Mouse (Mus musculus) heart, postnatal 0 days (tissue): ENCODE data around the gene Olfr453. TPM values are rescaled to one million over a fixed set of nuclear protein-coding genes. Genes with fewer than 3 reads are reported as not detected.

Experiments
- ATAC-seq: fragments of 200-750 bp; cut with Nextera tagmentation; 2 replicates; pipeline ENCODE4 v1.8.0; 2017; ENCODE audit warnings: low read depth, moderate number of reproducible peaks, moderate library complexity; ENCODE audit not compliant: insufficient read depth
- DNase-seq: peaks from one replicate; pipeline ENCODE4 v3.0.0-alpha.2; 2016; ENCODE audit warnings: low spot score
- H3K27ac ChIP-seq: fragments of 300-500 bp; sonication (generic); 2 replicates; pipeline ENCODE4 v1.5.1; 2014; ENCODE audit warnings: low read depth, mild to moderate bottlenecking
- H3K27me3 ChIP-seq: fragments of 300-500 bp; sonication (generic); 2 replicates; pipeline ENCODE4 v1.6.1; 2014; ENCODE audit warnings: low read length, mixed read lengths; ENCODE audit not compliant: control insufficient read depth, insufficient read depth
- H3K36me3 ChIP-seq: fragments of 300-500 bp; sonication (generic); replicated peaks from 2 replicates; pipeline ENCODE4 v1.6.1; 2014; ENCODE audit warnings: low read length, mixed read lengths; ENCODE audit not compliant: control insufficient read depth, insufficient read depth
- H3K4me1 ChIP-seq: fragments of 300-500 bp; sonication (generic); 2 replicates; pipeline ENCODE4 v1.6.1; 2014; ENCODE audit warnings: antibody characterized with exemption; ENCODE audit not compliant: control insufficient read depth, insufficient read depth
- H3K4me2 ChIP-seq: fragments of 300-500 bp; sonication (generic); 2 replicates; pipeline ENCODE4 v1.6.1; 2014; ENCODE audit warnings: low read depth, mild to moderate bottlenecking, low read length, moderate library complexity
- H3K4me3 ChIP-seq: fragments of 300-500 bp; sonication (generic); 2 replicates; pipeline ENCODE4 v1.5.1; 2014; ENCODE audit warnings: low read depth, low read length
- H3K9ac ChIP-seq: fragments of 300-500 bp; sonication (generic); replicated peaks from 2 replicates; pipeline ENCODE4 v1.6.1; 2014; ENCODE audit warnings: low read depth, low read length, mixed read lengths
- H3K9me3 ChIP-seq: fragments of 300-500 bp; sonication (generic); replicated peaks from 2 replicates; pipeline ENCODE4 v1.6.1; 2016; ENCODE audit warnings: low read length; ENCODE audit not compliant: control insufficient read depth
- CTCF ChIP-seq: IDR thresholded peaks from 2 replicates; pipeline ENCODE4 v1.5.1; 2016; ENCODE audit warnings: antibody characterized with exemption, control low read depth, low read depth
- EP300 ChIP-seq: IDR thresholded peaks from 2 replicates; pipeline ENCODE4 v1.6.1; 2016; ENCODE audit warnings: antibody characterized with exemption, low read depth
- WGBS: fragments of 180-500 bp; shearing (Covaris S2); extraction: QIAGEN DNeasy Blood & Tissue Kit; methylation state at CpG from one replicate; pipeline ENCODE4 v1.1.7; 2014; 5-methylcytosine and 5-hydroxymethylcytosine counted together
- polyA plus RNA-seq: library from polyadenylated mRNA; unstranded; fragments of >200 nt; fragmentation: Nextera tagmentation; extraction: Ambion mirVana; gene quantifications from 2 replicates; pipeline ENCODE4 v1.2.1, GENCODE M21; 2015
- total RNA-seq: library from RNA; depleted of rRNA; stranded (reverse); fragments of >200 nt; gene quantifications from 2 replicates; pipeline ENCODE4 v1.2.3, GENCODE M21; 2014; ENCODE audit warnings: low replicate concordance

Olfr453 gene
- total and polyA plus RNA-seq, 2 experiments from 2014 or later: not detected

GRCm38 (mm10) chr6:42714668-42715067 is 24.5 kb upstream of the Olfr453 start:
- Histone ChIP-seq H3K4me1 (no peaks in the 10 kb centered on the region), H3K36me3 (no peaks in the 10 kb centered on the region), H3K9me3 (no peaks in the 10 kb centered on the region), H3K4me3 (no peak overlapping the region), H3K27ac (no peak overlapping the region), H3K27me3 (no peaks in the 10 kb centered on the region), H3K9ac (no peak overlapping the region), H3K4me2 (no peak overlapping the region)
- ATAC-seq: no peak
- WGBS: 27% methylated on average over 8 of the region's 8 CpGs
- TF ChIP-seq EP300 (no peak), CTCF (no peak)
- DNase-seq: no peak

- ATAC-seq (no peak), DNase-seq (no peak)
- TF ChIP-seq CTCF (no peak), EP300 (no peak)
- Histone ChIP-seq H3K9me3 (no peaks in the 10 kb centered on the region), H3K27me3 (no peaks in the 10 kb centered on the region), H3K27ac (no peak overlapping the region), H3K4me3 (no peak overlapping the region), H3K9ac (no peak overlapping the region), H3K4me1 (no peaks in the 10 kb centered on the region), H3K4me2 (no peak overlapping the region), H3K36me3 (no peaks in the 10 kb centered on the region)
Observed at GRCm38 (mm10) chr6:42717973-42718372, 21.2 kb upstream of the Olfr453 start.

- H3K9me3 ChIP-seq: no peaks in the 10 kb centered on the region
- DNase-seq (no peak), ATAC-seq (no peak)
- no peak overlapping the region for H3K27ac ChIP-seq
- H3K36me3 ChIP-seq: no peaks in the 10 kb centered on the region
- TF ChIP-seq CTCF: no peak
- no peak for TF ChIP-seq EP300
- 61% methylated on average over 5 of the region's 5 CpGs for WGBS
- H3K27me3 ChIP-seq: no peaks in the 10 kb centered on the region
- H3K9ac ChIP-seq: no peak overlapping the region
- no peak overlapping the region for H3K4me2 ChIP-seq
- H3K4me1 ChIP-seq: no peaks in the 10 kb centered on the region
- no peak overlapping the region for H3K4me3 ChIP-seq
Observed at GRCm38 (mm10) chr6:42742303-42742702, 3.1 kb downstream of the Olfr453 start.

GRCm38 (mm10) chr6:42747846-42748245 is 8.7 kb downstream of the Olfr453 start:
- Histone ChIP-seq H3K27me3 (no peaks in the 10 kb centered on the region), H3K27ac (no peak overlapping the region), H3K4me2 (no peak overlapping the region), H3K4me1 (no peaks in the 10 kb centered on the region), H3K9me3 (no peaks in the 10 kb centered on the region), H3K4me3 (no peak overlapping the region), H3K9ac (no peak overlapping the region), H3K36me3 (no peaks in the 10 kb centered on the region)
- TF ChIP-seq EP300 (no peak), CTCF (no peak)
- DNase-seq: no peak
- ATAC-seq: no peak

GRCm38 (mm10) chr6:42756104-42756503 is 16.9 kb downstream of the Olfr453 start, which contains the start of gene Olfr38:
TSS of gene Olfr38 (plus strand) at chr6:42756404.
- no peak within 1 kb of the TSS for H3K4me3 ChIP-seq
- 68% methylated on average over 1 of the region's 1 CpGs for WGBS
- no peaks in the 10 kb centered on the region for H3K27me3 ChIP-seq
- H3K27ac ChIP-seq: no peak within 1 kb of the TSS
- H3K36me3 ChIP-seq: no peaks in the 10 kb centered on the region
- H3K9me3 ChIP-seq: no peaks in the 10 kb centered on the region
- H3K4me1 ChIP-seq: no peaks in the 10 kb centered on the region
- TF ChIP-seq EP300 (no peak), CTCF (no peak)
- no peak within 1 kb of the TSS for H3K9ac ChIP-seq
- DNase-seq (no peak), ATAC-seq (no peak)
- no peak within 1 kb of the TSS for H3K4me2 ChIP-seq

- no peak overlapping the region for H3K27ac ChIP-seq
- 76% methylated on average over 1 of the region's 1 CpGs for WGBS
- H3K9me3 ChIP-seq: no peaks in the 10 kb centered on the region
- H3K9ac ChIP-seq: no peak overlapping the region
- no peaks in the 10 kb centered on the region for H3K4me1 ChIP-seq
- DNase-seq (no peak), ATAC-seq (no peak)
- no peak for TF ChIP-seq CTCF
- TF ChIP-seq EP300: no peak
- no peaks in the 10 kb centered on the region for H3K27me3 ChIP-seq
- H3K36me3 ChIP-seq: no peaks in the 10 kb centered on the region
- no peak overlapping the region for H3K4me3 ChIP-seq
- H3K4me2 ChIP-seq: no peak overlapping the region
Observed at GRCm38 (mm10) chr6:42777066-42777465, 37.9 kb downstream of the Olfr453 start.
